Mouse (Mus musculus) brain, embryonic 14.5 days (tissue): Measurements from ENCODE around the gene Trp53tg5. TPM values are rescaled to one million over a fixed set of nuclear protein-coding genes. Genes with fewer than 3 reads are reported as not detected.

Source experiments
- DNase-seq: peaks from one replicate; pipeline ENCODE4 v3.0.0-alpha.2; 2011; ENCODE audit warnings: low read depth
- CTCF ChIP-seq: fragments of 200-500 bp; IDR thresholded peaks from 2 replicates; pipeline ENCODE4 v1.5.1; 2012; ENCODE audit warnings: inconsistent platforms, mild to moderate bottlenecking, moderate library complexity, borderline replicate concordance; ENCODE audit not compliant: insufficient read depth, insufficient read length; ENCODE audit errors: extremely low read depth
- POLR2A ChIP-seq: fragments of 200-500 bp; IDR thresholded peaks from 2 replicates; pipeline ENCODE4 v1.6.1; 2012; ENCODE audit warnings: mild to moderate bottlenecking, inconsistent platforms, borderline replicate concordance; ENCODE audit not compliant: poor library complexity, insufficient read depth, insufficient read length, severe bottlenecking; ENCODE audit errors: extremely low read depth
- polyA plus RNA-seq: library from polyadenylated mRNA; depleted of rRNA; stranded (reverse); fragments of >200 nt; gene quantifications from 2 replicates; pipeline ENCODE4 v1.2.3, GENCODE M21; 2012

The Trp53tg5 gene
- polyA plus RNA-seq, 1 experiment = not detected

DNA sequence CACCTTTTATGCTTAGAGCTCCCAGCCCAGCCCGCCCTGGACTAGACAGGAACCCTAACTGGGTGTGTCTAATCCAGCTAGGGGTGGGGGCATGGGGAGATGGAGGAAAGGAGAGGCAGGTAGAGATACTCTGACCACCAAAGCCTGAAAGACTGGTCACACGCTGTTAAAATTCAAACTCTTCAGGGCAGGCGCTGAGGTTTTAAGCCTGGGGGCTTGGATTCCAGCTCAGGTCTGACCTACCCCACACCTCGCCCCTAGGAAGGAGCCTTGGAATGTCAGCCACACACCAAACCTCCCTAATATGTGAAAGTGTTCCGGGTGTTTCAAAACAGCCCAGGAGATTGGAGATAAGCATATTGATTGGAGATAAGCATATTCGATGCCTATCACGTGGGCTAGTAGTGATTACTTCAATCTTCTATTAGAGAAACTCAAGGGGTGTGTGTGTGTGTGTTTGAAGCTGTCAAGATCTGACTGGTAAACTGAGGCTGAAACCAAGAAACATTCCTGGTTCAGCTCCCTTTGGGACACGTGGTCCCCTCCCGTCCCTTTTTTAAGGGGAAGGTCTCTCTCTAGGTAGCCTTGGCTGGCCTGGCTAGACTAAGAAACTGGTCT is 40.1 kb downstream of the Trp53tg5 start:
- no peak for DNase-seq
- TF ChIP-seq POLR2A (no peak), CTCF (no peak)

DNA sequence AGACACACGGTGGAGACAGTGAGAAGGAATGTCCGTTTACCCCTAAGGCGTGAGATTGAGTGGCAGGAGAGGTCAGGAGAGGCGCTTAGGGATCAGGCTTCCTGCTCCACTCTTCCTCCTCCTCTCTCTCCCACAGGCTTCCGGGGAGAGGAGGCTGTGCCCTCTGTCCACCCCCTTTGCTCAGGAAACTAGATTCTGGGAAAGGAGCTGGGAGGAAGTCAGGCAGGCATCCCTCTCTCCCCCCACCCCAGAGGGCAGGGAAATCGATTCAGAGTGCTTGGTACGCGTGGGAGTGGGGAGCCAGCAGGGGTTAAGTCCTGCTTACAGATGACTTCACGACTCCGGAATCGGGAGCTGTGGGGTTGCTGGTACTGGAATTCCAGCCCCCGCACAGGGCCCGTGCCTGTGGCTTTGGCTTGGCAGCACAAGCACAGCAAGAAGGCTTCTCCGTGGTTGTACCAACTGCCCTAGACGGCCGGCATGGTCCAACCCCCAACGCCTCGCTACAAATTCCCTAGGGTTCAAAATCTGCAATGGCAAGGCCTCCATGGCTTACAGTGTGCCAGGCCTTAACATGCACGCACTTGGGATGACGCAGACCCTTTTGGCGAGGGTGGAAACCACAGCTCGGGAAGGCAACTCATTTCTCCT is 40.9 kb downstream of the Trp53tg5 start:
- TF ChIP-seq POLR2A (no peak), CTCF (no peak)
- DNase-seq = no peak

DNA sequence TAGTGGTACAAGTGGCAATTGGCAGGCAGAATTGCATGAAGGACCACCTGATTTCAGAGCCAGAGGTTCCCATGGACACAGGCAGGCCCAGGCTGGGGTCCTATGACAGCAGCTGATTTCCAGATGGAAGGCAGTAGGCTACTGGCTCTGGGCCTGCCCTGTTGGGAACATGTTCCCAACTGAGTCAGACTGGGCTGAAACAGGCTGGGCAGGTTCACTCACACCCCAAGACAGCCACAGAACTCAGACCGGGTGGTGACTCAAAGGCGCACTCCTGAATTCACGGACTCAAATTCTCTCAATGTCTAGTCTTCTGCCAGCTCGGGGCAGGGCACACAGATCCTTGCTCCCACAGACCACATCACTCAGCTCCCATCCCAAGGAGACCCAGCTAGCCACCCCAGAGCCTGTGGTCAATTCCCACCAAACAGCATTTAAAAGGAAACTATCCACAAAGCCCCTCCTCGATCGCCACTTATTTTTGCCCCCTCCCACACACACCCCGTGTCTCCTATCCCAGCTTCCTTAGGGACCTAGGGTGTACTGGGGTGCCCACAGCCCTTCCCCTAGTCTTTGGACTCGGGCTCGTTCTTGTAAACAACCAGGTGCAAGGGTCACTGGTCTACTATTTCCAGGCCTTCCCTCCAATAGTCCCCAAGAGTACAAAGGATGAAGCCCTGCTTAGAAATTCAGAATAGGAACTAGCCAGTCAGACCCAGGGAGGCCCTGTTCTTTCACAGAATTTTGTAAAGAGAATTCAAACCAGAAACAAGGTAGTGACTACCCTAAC is 41.7 kb downstream of the Trp53tg5 start:
- DNase-seq = no peak
- TF ChIP-seq POLR2A = no peak
- TF ChIP-seq CTCF = no peak

DNA sequence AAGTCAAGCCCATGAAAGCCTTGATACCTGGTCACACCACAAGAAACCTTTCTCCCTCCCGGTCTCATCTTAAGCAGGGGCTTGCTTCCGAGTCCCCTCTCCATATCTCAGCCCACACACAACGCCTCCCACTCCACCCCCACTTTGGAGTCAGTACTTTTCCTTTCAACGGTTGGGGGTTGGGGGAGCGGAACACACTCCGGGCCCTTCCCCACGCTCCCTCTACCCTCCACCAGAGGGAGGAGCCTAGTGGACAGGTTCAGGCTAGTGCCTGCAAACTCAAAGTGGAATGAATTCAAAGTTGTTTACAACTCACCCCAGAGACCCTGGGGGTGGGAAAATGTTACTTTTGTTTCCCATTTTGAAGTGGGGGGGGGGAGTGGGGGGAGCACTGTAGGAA is 42.8 kb downstream of the Trp53tg5 start:
- no peak for DNase-seq

DNA sequence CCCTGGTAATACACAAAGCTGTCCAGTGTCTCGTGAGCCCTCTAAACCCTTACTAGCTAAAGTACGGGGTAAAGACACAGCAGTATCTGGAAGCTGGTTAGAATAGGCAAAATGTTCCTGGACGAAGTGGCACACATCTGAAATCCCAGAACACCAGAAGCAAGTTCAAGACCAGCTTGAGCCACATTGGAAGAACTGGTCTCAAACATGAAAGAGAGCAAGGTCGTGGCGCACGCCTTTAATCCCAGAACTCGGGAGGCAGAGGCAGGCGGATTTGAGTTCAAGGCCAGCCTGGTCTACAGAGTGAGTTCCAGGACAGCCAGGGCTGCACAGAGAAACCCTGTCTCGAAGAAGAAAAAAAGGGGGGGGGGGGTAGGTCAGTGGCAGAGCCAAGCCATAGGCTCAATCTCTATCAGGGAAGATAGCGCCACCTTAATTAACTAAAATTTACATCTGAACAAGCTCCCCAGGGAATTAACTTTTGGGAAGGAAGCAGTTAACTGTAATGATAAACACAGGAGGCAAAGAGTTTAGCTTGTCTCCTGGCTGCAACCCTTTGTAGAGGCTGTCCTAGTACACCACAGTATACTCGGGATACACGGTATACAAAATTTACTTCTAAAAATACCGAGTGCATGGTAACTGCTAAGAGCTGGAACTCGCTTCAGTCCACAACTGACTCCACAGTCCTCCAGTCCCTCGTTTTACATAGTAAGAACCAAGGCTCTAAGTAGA is 43.5 kb downstream of the Trp53tg5 start:
- DNase-seq = no peak
- TF ChIP-seq CTCF (no peak), POLR2A (no peak)

More for the DNA sequence above, 42.8 kb downstream of the Trp53tg5 start:
- TF ChIP-seq POLR2A (no peak), CTCF (no peak)

DNA sequence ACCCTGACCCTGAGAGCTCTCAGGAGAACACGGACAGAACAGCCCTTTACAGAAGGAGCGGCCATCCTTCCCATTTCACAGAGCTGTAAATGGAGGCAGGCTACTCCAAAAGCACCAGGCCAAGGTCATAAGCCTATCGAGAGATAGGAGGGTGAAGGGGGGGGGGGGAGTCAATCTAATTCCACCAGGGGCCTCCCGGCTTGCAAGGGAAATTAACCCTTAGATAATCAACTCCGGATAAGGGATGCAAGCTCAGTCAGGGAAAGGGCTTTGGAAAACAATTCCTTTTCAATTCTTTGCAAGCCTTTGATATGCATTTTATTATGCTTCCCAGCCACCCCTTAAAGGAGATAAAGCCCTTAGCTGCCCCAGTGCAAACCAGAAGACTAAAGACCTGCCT is 45.1 kb downstream of the Trp53tg5 start:
- TF ChIP-seq POLR2A = no peak
- TF ChIP-seq CTCF = no peak
- no peak for DNase-seq

DNA sequence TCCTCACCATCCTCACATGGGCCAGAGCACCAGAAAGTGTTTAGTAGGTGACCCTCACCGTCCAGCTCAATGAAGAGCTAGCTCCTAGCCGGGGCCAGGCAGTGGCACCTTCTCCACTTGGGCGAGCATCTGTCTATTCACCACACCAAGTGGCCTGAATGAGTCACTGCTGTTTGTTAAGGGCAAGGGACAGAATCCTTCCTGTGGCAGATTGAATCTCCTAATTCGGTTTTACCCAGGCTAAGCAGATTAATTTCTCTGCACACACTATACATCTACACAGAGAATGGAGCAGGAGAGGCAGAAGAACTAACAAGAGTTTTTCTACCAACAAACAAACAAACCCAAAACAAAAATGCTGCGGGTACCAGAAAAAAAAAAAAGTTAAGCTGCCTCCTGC is 46.6 kb downstream of the Trp53tg5 start:
- TF ChIP-seq POLR2A (no peak), CTCF (no peak)
- no peak for DNase-seq

DNA sequence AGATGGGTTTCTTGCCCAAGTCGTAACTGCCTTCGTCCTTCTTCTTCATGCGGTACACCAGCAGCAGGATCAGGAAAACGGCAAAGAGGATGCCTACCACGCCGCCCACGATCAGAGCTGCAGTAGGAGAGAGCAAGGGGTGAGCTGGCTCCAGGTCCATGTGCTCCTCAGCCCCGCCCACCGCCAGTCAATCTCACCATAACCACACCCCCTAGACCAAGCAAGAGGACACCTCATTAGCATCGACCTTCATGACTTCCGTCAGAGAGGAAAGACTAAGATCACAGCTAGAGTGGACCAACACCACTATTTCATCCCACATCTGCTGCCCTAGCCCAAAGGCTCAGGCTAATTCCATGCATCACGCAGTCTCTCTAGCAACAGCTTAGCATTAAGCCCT is 47.4 kb downstream of the Trp53tg5 start:
- TF ChIP-seq POLR2A (no peak), CTCF (no peak)
- no peak for DNase-seq

DNA sequence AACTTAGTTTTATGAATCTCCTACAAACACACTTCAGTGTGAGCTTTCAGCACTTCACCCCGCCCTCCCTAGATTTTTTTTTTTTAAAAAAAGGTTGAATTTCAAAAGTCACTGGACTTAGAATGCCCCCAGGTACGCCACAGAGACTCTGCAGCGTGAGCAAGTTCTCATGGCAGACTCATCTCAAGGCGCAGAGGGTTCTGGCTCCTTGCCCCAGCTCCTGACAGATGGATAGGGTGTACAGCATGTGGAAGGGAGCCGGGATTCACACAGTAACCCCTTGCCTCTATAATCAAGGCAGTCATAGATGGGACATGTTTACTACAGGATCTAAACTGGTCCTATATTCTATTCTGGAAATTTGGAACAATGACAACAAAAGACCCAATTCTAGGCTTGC is 48.1 kb downstream of the Trp53tg5 start:
- TF ChIP-seq CTCF = no peak
- TF ChIP-seq POLR2A = no peak
- peak; percentile 58 for DNase-seq

DNA sequence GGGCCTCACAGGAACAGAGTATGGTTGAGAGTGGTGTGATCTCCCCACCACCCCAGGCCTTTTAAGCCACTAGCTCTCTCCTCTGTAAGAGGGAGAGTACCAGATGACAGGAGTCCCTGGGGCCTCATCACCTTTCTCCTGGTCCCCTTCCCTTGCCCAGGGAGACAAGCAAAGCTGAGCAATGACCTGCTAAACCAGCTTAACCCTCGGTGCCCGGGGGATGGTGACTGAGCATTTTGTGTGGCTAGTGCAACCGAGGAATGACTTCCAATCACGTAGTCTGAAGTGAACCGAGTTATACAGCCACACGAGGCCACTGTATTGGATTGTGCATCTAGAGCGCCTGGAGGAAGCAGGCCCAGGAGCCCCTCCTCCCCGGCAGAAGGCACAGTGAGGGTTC is 49.1 kb downstream of the Trp53tg5 start:
- no peak for DNase-seq
- TF ChIP-seq POLR2A (no peak), CTCF (no peak)

DNA sequence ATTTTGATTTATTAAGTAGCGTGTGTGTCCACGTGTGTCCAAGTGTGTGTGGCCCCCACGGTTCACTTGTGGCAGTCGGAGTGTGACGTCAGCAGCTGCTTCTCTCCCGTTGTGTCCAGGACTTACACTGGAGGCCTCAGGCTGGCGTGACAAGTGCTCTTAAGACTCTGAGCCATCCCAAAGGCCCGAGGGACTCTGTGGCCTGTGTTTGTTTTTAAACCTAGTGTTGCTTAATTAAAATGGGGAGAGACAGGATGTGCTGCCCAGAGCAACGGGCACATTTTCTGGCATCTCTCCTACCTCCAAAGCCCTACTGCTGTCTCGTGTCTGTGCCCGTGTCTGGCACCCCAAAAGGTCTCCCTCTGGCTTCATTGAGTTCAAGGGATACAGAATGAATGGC is 50.1 kb downstream of the Trp53tg5 start:
- DNase-seq = no peak
- no peak for TF ChIP-seq CTCF
- TF ChIP-seq POLR2A = no peak
